Mouse (Mus musculus): Measurements from ENCODE around the gene Sprr2a3. TPM values are rescaled to one million over a fixed set of nuclear protein-coding genes. Genes with fewer than 3 reads are reported as not detected.
"Not testable (repeated sequence)": the region's sequence is repeated elsewhere in the genome, so short reads cannot be mapped to it uniquely, and the experiment has no call there.

Gene Sprr2a3
- not detected in 2 replicates for polyA plus RNA-seq (2016; fragmentation: Nextera tagmentation; extraction: Ambion mirVana)

- 97% methylated on average over 1 of the region's 1 CpGs for WGBS
- H3K36me3 ChIP-seq; H3K27me3 ChIP-seq; H3K9me3 ChIP-seq (replicated peaks); H3K4me3 ChIP-seq; H3K27ac ChIP-seq; H3K4me1 ChIP-seq; ATAC-seq (ENCODE audit: low FRiP score); H3K4me2 ChIP-seq (replicated peaks); H3K9ac ChIP-seq: not testable (repeated sequence)
Measured at GRCm38 (mm10) chr3:92285101-92285500, at the start of gene Sprr2a3. Sprr2a3 (plus strand) TSS chr3:92285417.

- H3K4me3 ChIP-seq; ATAC-seq (ENCODE audit: low FRiP score); H3K36me3 ChIP-seq; H3K9me3 ChIP-seq (replicated peaks); H3K4me1 ChIP-seq; H3K4me2 ChIP-seq (replicated peaks); H3K27me3 ChIP-seq; H3K27ac ChIP-seq; H3K9ac ChIP-seq: not testable (repeated sequence)
- no CpG with 5 or more reads among the region's 5 CpGs for WGBS
Measured at GRCm38 (mm10) chr3:92236463-92237189, 48.6 kb upstream of the Sprr2a3 start.

- ATAC-seq (ENCODE audit: low FRiP score); H3K36me3 ChIP-seq; H3K4me2 ChIP-seq (replicated peaks); H3K27ac ChIP-seq; H3K4me3 ChIP-seq; H3K9me3 ChIP-seq (replicated peaks); H3K4me1 ChIP-seq; H3K9ac ChIP-seq; H3K27me3 ChIP-seq: not testable (repeated sequence)
Measured at GRCm38 (mm10) chr3:92238736-92239135, 46.5 kb upstream of the Sprr2a3 start.

GRCm38 (mm10) chr3:92239197-92239596 is 46.0 kb upstream of the Sprr2a3 start:
- H3K4me1 ChIP-seq; H3K4me2 ChIP-seq (replicated peaks); H3K9ac ChIP-seq; H3K4me3 ChIP-seq; H3K27me3 ChIP-seq; H3K27ac ChIP-seq; H3K9me3 ChIP-seq (replicated peaks); ATAC-seq (ENCODE audit: low FRiP score); H3K36me3 ChIP-seq: not testable (repeated sequence)
- WGBS = no CpG with 5 or more reads among the region's 1 CpGs

- ATAC-seq (ENCODE audit: low FRiP score); H3K36me3 ChIP-seq; H3K27me3 ChIP-seq; H3K4me1 ChIP-seq; H3K9ac ChIP-seq; H3K27ac ChIP-seq; H3K9me3 ChIP-seq (replicated peaks); H3K4me3 ChIP-seq; H3K4me2 ChIP-seq (replicated peaks): not testable (repeated sequence)
Measured at GRCm38 (mm10) chr3:92244833-92245232, 40.4 kb upstream of the Sprr2a3 start.

- H3K4me2 ChIP-seq (replicated peaks); H3K27ac ChIP-seq; H3K36me3 ChIP-seq; H3K9me3 ChIP-seq (replicated peaks); H3K4me3 ChIP-seq; H3K9ac ChIP-seq; ATAC-seq (ENCODE audit: low FRiP score); H3K4me1 ChIP-seq; H3K27me3 ChIP-seq: not testable (repeated sequence)
- WGBS = no CpG with 5 or more reads among the region's 10 CpGs
Measured at GRCm38 (mm10) chr3:92246245-92246644, 39.0 kb upstream of the Sprr2a3 start.

- not testable (repeated sequence) for H3K27me3 ChIP-seq; H3K9me3 ChIP-seq (replicated peaks); H3K36me3 ChIP-seq; H3K9ac ChIP-seq; H3K27ac ChIP-seq; H3K4me3 ChIP-seq; H3K4me2 ChIP-seq (replicated peaks); H3K4me1 ChIP-seq
- ATAC-seq (ENCODE audit: low FRiP score) = 0 out of 2 replicates have a peak, but pooled peaks have one; percentile 27
Measured at GRCm38 (mm10) chr3:92248494-92248893, 36.7 kb upstream of the Sprr2a3 start.

GRCm38 (mm10) chr3:92250450-92250849 is 34.8 kb upstream of the Sprr2a3 start:
- H3K4me2 ChIP-seq (replicated peaks); H3K9ac ChIP-seq; H3K27me3 ChIP-seq; ATAC-seq (ENCODE audit: low FRiP score); H3K4me1 ChIP-seq; H3K9me3 ChIP-seq (replicated peaks); H3K36me3 ChIP-seq; H3K4me3 ChIP-seq; H3K27ac ChIP-seq: not testable (repeated sequence)
- WGBS = 86% methylated on average over 2 of the region's 2 CpGs

- H3K9ac ChIP-seq; H3K36me3 ChIP-seq; H3K9me3 ChIP-seq (replicated peaks); H3K4me2 ChIP-seq (replicated peaks); H3K4me1 ChIP-seq; H3K27me3 ChIP-seq; H3K27ac ChIP-seq; H3K4me3 ChIP-seq: not testable (repeated sequence)
- peak; percentile 54 for ATAC-seq (ENCODE audit: low FRiP score)
- no CpG with 5 or more reads among the region's 8 CpGs for WGBS
Measured at GRCm38 (mm10) chr3:92253860-92254259, 31.4 kb upstream of the Sprr2a3 start.

GRCm38 (mm10) chr3:92258526-92258925 is 26.7 kb upstream of the Sprr2a3 start:
- not testable (repeated sequence) for H3K4me3 ChIP-seq; H3K36me3 ChIP-seq; H3K27ac ChIP-seq; H3K9me3 ChIP-seq (replicated peaks); H3K4me1 ChIP-seq; H3K4me2 ChIP-seq (replicated peaks); H3K9ac ChIP-seq; H3K27me3 ChIP-seq
- peak; percentile 67 for ATAC-seq (ENCODE audit: low FRiP score)

GRCm38 (mm10) chr3:92263462-92263861 is 21.8 kb upstream of the Sprr2a3 start:
- not testable (repeated sequence) for H3K9ac ChIP-seq; H3K27ac ChIP-seq; H3K4me1 ChIP-seq; H3K9me3 ChIP-seq (replicated peaks); H3K4me2 ChIP-seq (replicated peaks); H3K4me3 ChIP-seq; H3K27me3 ChIP-seq; H3K36me3 ChIP-seq
- WGBS = no CpG with 5 or more reads among the region's 2 CpGs
- ATAC-seq (ENCODE audit: low FRiP score) = 0 out of 2 replicates have a peak, but pooled peaks have one; percentile 4

GRCm38 (mm10) chr3:92271414-92271985 is 13.7 kb upstream of the Sprr2a3 start:
- H3K4me1 ChIP-seq; H3K9me3 ChIP-seq (replicated peaks); ATAC-seq (ENCODE audit: low FRiP score); H3K4me2 ChIP-seq (replicated peaks); H3K4me3 ChIP-seq; H3K36me3 ChIP-seq; H3K27me3 ChIP-seq; H3K9ac ChIP-seq; H3K27ac ChIP-seq: not testable (repeated sequence)
- no CpG with 5 or more reads among the region's 4 CpGs for WGBS

- ATAC-seq (ENCODE audit: low FRiP score); H3K36me3 ChIP-seq; H3K4me3 ChIP-seq; H3K9ac ChIP-seq; H3K4me1 ChIP-seq; H3K27me3 ChIP-seq; H3K4me2 ChIP-seq (replicated peaks); H3K27ac ChIP-seq; H3K9me3 ChIP-seq (replicated peaks): not testable (repeated sequence)
Measured at GRCm38 (mm10) chr3:92273504-92273903, 11.7 kb upstream of the Sprr2a3 start.

Measured in hindbrain, embryonic 12.5 days (tissue).